Mouse (Mus musculus): ENCODE measurements at regions not wholly inside any gene's neighbourhood (a gene's known extent, or its start where the extent isn't known, plus 50 kb on each side); places are given as distances from the start of the nearest gene placed in this dataset.

- DNase-seq: no peak
Observed at GRCm38 (mm10) chr15:36719241-36719640, 288.3 kb downstream of the Zfp706 start.

- peak in 1 of 2 experiments; percentile 50 for DNase-seq
Observed at GRCm38 (mm10) chr15:36717835-36718234, 289.7 kb downstream of the Zfp706 start.

GRCm38 (mm10) chr15:36716686-36717038 is 290.9 kb downstream of the Zfp706 start:
- no peak for DNase-seq

GRCm38 (mm10) chr15:36715745-36716685 is 291.6 kb downstream of the Zfp706 start:
- peak; percentile 85 to 94 for DNase-seq

DNA sequence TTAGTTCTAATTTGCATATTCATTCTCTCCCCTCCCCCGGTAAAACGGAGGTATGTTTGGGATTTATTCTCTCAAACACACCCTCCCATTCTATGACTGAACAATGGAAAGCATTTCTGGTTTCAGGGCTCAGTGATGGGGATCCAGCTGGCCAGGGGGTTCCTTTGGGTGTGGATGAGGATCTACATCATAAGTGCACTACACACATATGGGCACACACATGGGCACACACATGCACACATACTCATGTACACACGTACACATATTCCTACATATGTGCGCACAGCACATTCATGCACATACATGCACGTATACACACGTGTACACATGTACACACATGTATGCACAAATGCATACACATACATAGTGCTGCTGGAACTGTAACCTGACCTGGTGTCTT is 292.4 kb downstream of the Zfp706 start:
- no peak for DNase-seq

DNA sequence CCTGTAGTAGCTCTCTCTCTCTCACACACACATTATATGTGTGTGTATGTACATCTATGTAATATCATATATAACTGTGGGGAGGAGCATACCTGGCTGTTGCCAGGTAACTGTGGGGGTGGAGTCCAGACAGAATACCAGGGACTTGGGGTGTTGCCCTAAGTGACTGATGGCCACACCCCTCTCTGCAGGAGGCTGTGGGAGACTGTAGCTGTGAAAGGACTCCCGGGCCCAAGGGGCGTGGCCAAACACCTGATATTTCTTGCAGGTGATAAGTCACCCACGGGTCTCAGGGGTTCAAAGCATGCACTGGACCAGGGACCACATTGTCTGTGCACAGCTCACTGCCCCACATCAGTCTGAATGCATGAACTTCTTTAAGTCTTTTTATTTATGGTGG is 297.8 kb downstream of the Zfp706 start:
- no peak for DNase-seq

DNA sequence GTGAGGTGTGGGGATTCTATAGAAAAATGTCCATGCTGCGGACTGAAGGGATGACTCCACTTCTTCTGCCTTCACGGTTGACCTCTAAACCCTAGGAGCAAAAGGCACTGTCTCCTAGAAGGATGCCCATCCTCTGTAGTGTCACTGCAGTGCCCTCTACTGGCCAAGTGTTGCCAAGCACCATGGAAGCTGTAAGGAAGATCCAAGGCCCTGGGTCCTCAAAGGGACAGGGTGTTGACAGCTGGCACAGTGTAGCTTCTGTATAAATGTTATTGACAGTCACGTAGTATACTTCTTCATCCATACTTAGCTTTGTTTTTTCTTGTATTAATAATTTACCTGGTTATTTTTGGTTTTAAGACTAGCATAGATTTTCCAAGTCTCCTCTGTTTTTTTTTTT is 299.1 kb downstream of the Zfp706 start:
- peak; percentile 77 to 93 for DNase-seq

DNA sequence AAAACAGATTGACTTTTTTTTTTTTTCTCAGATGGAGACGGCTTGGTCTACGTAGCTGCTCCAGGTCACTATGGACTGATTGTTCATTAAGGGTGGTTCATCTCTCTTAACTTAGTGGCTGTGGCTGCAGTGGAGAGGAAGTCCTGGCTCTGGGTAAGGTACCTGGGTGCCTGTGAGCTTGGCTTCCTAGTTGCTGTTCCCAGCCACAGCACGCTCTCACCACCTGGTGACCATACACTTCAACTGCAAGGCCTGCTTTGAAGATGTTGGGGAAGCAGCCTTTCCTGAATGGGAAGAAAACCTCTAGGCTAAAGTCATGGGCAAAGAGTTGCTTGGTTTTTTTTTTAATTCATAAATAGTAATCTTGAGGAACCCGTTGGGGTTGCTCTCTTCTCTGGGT is 301.6 kb downstream of the Zfp706 start:
- DNase-seq: peak; percentile 75 to 81

- no peak for DNase-seq
Observed at GRCm38 (mm10) chr15:36705391-36705790, 302.2 kb downstream of the Zfp706 start.

DNA sequence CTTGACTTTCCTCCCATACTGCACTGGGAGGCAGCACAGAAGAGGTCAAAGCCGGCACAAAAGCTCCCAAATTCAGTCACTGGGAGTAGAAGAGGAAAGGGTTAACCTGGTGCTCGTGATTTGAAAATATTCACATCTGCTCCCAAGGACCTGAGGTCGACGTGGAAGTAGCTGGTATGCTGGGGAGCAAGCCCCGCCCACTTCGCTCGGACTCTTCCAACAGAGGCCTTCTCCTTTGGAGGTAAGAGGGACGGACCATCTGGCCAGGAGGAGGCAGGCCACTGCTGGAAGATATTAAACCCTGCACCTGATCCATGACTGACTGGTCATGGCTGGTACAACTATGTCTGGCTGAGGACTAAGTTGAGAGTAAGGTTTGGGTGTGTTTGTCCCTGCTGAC is 305.7 kb downstream of the Zfp706 start:
- no peak for DNase-seq

- no peak for DNase-seq
Observed at GRCm38 (mm10) chr15:36700196-36700595, 307.4 kb downstream of the Zfp706 start.

- DNase-seq: peak; percentile 67 to 80
Observed at GRCm38 (mm10) chr15:36695199-36696129, 312.1 kb downstream of the Zfp706 start.

- DNase-seq: no peak
Observed at GRCm38 (mm10) chr15:36691002-36691652, 316.4 kb downstream of the Zfp706 start.

- DNase-seq: no peak
Observed at GRCm38 (mm10) chr15:36689881-36690280, 317.7 kb downstream of the Zfp706 start.

GRCm38 (mm10) chr15:36689301-36689700 is 318.3 kb downstream of the Zfp706 start:
- DNase-seq: no peak

DNA sequence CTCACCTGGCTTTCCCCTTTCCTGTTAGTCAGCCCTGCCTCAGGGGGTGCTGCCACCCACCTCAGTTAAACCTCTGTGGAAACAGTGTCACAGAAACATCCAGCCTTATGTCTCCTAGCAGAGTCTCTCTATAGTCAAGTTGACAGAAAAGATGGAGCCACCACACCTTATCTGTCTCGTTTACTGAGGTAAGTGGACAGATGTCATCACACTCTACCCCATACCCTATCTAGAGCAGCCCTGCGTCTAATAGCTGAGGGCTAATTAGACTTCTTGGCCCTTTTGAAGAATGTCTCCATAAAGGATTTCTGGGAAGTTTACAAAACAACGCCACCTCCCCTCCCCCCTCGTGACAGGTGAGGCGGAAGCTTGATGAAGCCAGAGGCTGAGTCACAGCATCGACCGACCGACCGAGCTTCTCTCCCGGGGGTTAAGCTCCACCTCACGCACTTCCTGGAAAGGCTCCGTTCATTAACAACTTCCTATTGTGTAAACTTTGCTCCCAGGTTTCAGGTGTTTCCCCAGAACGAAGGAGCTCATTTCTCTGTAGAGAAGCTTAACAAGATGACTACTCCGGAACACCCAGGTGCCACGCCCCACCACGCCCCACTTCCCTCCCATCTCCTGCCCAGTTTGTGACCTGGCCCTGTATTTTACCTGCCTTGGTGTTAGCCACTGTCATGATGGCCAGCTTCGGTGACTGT is 319.4 kb downstream of the Zfp706 start:
- DNase-seq: peak in 1 of 2 experiments; percentile 30

DNA sequence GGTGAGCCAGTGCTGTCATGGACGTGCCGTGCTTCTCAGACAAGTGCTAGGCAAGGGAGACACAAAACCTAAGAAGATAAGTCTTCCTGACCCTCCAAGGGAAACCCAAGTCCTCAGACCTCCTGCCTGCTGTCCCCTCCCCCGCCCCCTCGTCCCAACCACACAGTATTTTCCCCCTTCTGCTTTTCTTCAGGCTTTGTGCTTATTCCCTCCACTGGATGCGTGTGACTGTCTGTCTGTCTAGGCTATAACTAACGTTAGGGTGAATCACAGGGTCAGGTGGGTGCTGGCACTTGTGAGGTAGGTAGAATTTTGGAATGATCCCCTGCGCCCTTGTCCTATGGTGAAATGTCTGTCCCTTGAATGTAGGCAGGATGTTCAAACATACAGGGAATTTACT is 322.9 kb downstream of the Zfp706 start:
- DNase-seq: no peak

DNA sequence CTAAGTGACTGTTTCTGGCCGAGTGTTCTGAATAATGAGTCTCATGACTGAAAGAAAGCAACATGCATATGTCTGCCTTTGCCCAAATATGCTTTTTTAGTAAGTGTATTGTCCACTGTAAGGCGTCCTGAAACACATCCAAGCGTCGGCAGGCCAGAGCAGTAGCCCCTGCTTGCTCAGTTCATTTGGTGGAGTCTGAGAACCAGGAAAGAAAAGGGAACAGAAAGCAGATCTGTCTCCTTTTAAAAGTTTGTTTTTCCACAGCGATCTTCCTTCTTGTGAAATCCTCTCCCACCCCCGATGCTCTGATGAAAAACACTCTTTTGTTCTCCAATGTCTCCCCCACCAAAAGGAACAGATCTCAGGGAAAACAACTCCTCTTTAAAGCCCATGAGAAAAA is 324.7 kb downstream of the Zfp706 start:
- no peak for DNase-seq

- no peak for DNase-seq
Observed at GRCm38 (mm10) chr15:36682159-36682558, 325.4 kb downstream of the Zfp706 start.

DNA sequence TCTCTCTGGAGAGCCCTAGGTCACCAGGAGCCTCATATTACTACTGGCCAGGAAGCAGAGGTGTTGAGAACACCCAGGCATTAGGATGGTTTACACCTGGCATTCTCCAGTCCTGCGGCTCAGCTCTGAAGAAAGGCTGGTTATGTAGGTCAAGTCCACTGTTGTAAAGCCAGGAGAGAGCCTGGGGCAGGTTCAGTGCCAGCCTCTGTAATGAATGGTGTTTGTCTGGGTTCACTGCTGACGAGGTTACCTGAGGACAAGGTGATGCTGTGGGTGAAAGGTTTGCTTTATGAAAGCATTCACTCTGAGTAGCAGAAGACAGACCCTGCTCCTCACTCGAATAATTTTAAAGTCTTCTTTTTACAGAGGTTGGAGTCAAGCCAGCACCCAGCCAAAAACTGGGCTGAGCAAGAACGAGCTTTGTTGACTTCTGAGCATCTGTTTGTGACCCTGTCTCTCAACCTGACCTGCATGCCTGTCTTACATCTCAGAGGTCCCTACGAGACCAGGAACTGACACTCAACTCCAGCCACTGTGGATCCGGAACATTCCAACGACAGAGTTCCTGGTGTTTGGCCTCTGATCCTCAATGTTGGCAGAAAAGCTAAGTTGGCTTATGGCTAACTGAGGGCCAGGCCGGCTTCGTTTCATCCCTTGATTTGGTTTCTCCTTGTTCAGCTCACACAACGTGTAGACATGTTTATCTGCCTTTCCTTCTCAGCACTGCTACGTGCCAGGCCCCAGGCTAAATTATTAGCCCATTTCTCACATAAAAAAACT is 327.0 kb downstream of the Zfp706 start:
- peak; percentile 50 to 51 for DNase-seq

DNA sequence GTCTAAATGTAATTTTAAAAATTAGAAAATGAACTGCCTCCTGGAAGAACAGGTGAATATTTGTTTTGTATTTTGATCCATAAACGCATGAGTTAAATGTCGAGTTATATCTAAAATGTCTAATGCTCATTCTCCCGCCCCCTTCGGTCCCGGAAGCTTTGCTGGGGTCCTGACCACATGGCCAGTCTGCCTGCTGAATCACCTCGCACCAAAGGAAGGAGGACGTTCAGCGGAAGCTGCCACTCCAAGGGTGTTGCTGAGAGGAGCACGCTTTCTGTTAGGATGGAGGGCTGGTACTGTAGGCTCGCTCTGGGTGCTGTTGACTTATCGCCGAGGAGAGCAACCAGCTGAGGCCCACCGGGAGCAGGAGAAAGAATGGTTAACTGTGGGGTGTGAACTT is 328.0 kb downstream of the Zfp706 start:
- DNase-seq: no peak

DNA sequence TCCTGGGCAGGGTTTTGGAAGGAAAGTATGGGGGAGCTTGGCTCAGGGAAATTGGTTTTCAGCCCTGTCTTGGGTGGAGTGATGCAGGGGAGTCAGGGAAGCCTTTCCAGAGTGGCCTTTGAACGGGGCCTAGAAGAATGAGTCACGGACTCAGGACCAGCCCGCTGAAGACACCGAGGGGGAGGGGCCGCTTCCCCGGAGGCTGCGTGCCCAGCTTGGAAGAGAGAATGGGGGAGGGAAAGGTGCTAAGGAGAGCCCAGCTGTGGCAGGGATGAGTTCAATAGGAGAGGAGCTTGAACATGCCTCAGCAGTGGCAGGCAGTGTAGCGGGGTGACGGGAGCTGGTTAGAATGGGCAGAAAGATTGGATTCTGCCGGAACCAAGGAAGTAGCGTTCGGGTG is 337.8 kb downstream of the Zfp706 start:
- DNase-seq: peak; percentile 24 to 26

Data from kidney, postnatal 36 days (tissue).